Mouse (Mus musculus): ENCODE measurements around the gene Nog. TPM values are rescaled to one million over a fixed set of nuclear protein-coding genes. Genes with fewer than 3 reads are reported as not detected.

Nog gene
- total and polyA plus RNA-seq, 2 experiments from 2014 or later, result 6.6 to 22.7 TPM

GRCm38 (mm10) chr11:89319675-89320074 is 17.5 kb upstream of the Nog start:
- Histone ChIP-seq H3K36me3 (ENCODE audit: insufficient read depth, low read length) (no peaks in the 10 kb centered on the region), H3K4me3 (ENCODE audit: low read depth, low read length) (no peak overlapping the region)
- WGBS, result 56% methylated on average over 6 of the region's 6 CpGs

GRCm38 (mm10) chr11:89318324-89318723 is 16.2 kb upstream of the Nog start:
- peak overlapping the region; percentile 4; the same call in 1 of the 2 replicates for H3K4me2 ChIP-seq (ENCODE audit: low read depth, low read length, poor library complexity, severe bottlenecking)
- no peaks in the 10 kb centered on the region for H3K9me3 ChIP-seq (ENCODE audit: low read length)
- peak; percentile 17 for DNase-seq (ENCODE audit: low spot score)
- ATAC-seq (ENCODE audit: low FRiP score), result no peak
- H3K9ac ChIP-seq (replicated peaks; ENCODE audit: low read length, poor library complexity, severe bottlenecking), result no peak overlapping the region
- no peaks in the 10 kb centered on the region for H3K4me1 ChIP-seq (ENCODE audit: insufficient read depth, low read length)
- TF ChIP-seq CTCF (IDR thresholded peaks at IDR 0.05), result no peak
- H3K27me3 ChIP-seq (ENCODE audit: insufficient read depth, low read length), result no peaks in the 10 kb centered on the region
- no peaks in the 10 kb centered on the region for H3K36me3 ChIP-seq (ENCODE audit: insufficient read depth, low read length)
- WGBS, result 10% methylated on average over 8 of the region's 8 CpGs
- H3K27ac ChIP-seq (ENCODE audit: low read depth, low read length), result no peak overlapping the region
- H3K4me3 ChIP-seq (ENCODE audit: low read depth, low read length), result no peak overlapping the region

More at GRCm38 (mm10) chr11:89319675-89320074, 17.5 kb upstream of the Nog start:
- no peak overlapping the region for H3K4me2 ChIP-seq (ENCODE audit: low read depth, low read length, poor library complexity, severe bottlenecking)
- DNase-seq (ENCODE audit: low spot score) (no peak), ATAC-seq (ENCODE audit: low FRiP score) (no peak)
- H3K4me1 ChIP-seq (ENCODE audit: insufficient read depth, low read length), result no peaks in the 10 kb centered on the region
- no peak overlapping the region for H3K9ac ChIP-seq (replicated peaks; ENCODE audit: low read length, poor library complexity, severe bottlenecking)
- no peaks in the 10 kb centered on the region for H3K9me3 ChIP-seq (ENCODE audit: low read length)
- H3K27ac ChIP-seq (ENCODE audit: low read depth, low read length), result no peak overlapping the region
- H3K27me3 ChIP-seq (ENCODE audit: insufficient read depth, low read length), result no peaks in the 10 kb centered on the region
- TF ChIP-seq CTCF (IDR thresholded peaks at IDR 0.05), result no peak

- H3K27me3 ChIP-seq (ENCODE audit: insufficient read depth, low read length), result no peaks in the 10 kb centered on the region
- H3K4me1 ChIP-seq (ENCODE audit: insufficient read depth, low read length), result no peaks in the 10 kb centered on the region
- ATAC-seq (ENCODE audit: low FRiP score) (no peak), DNase-seq (ENCODE audit: low spot score) (no peak)
- 49% methylated on average over 3 of the region's 3 CpGs for WGBS
- no peak overlapping the region for H3K9ac ChIP-seq (replicated peaks; ENCODE audit: low read length, poor library complexity, severe bottlenecking)
- H3K27ac ChIP-seq (ENCODE audit: low read depth, low read length), result no peak overlapping the region
- H3K4me2 ChIP-seq (ENCODE audit: low read depth, low read length, poor library complexity, severe bottlenecking), result no peak overlapping the region
- no peaks in the 10 kb centered on the region for H3K9me3 ChIP-seq (ENCODE audit: low read length)
- H3K4me3 ChIP-seq (ENCODE audit: low read depth, low read length), result no peak overlapping the region
- H3K36me3 ChIP-seq (ENCODE audit: insufficient read depth, low read length), result no peaks in the 10 kb centered on the region
- TF ChIP-seq CTCF (IDR thresholded peaks at IDR 0.05), result no peak
These were observed 15.6 kb upstream of the Nog start for GRCm38 (mm10) chr11:89317757-89318156.

GRCm38 (mm10) chr11:89314374-89314773 is 12.2 kb upstream of the Nog start:
- no peak overlapping the region for H3K4me3 ChIP-seq (ENCODE audit: low read depth, low read length)
- no peak overlapping the region for H3K27ac ChIP-seq (ENCODE audit: low read depth, low read length)
- no peaks in the 10 kb centered on the region for H3K4me1 ChIP-seq (ENCODE audit: insufficient read depth, low read length)
- ATAC-seq (ENCODE audit: low FRiP score) (no peak), DNase-seq (ENCODE audit: low spot score) (no peak)
- no peak overlapping the region for H3K4me2 ChIP-seq (ENCODE audit: low read depth, low read length, poor library complexity, severe bottlenecking)
- no peaks in the 10 kb centered on the region for H3K36me3 ChIP-seq (ENCODE audit: insufficient read depth, low read length)
- WGBS, result 60% methylated on average over 5 of the region's 5 CpGs
- H3K27me3 ChIP-seq (ENCODE audit: insufficient read depth, low read length), result no peaks in the 10 kb centered on the region
- no peak overlapping the region for H3K9ac ChIP-seq (replicated peaks; ENCODE audit: low read length, poor library complexity, severe bottlenecking)
- no peak for TF ChIP-seq CTCF (IDR thresholded peaks at IDR 0.05)
- H3K9me3 ChIP-seq (ENCODE audit: low read length), result no peaks in the 10 kb centered on the region

GRCm38 (mm10) chr11:89312378-89312777 is 10.2 kb upstream of the Nog start:
- 13% methylated on average over 3 of the region's 3 CpGs for WGBS
- TF ChIP-seq CTCF (IDR thresholded peaks at IDR 0.05), result no peak
- no peak for DNase-seq (ENCODE audit: low spot score)

GRCm38 (mm10) chr11:89310217-89310616 is 8.1 kb upstream of the Nog start:
- H3K4me2 ChIP-seq (ENCODE audit: low read depth, low read length, poor library complexity, severe bottlenecking), result no peak overlapping the region
- DNase-seq (ENCODE audit: low spot score) (no peak), ATAC-seq (ENCODE audit: low FRiP score) (no peak)
- H3K9ac ChIP-seq (replicated peaks; ENCODE audit: low read length, poor library complexity, severe bottlenecking), result no peak overlapping the region
- WGBS, result 39% methylated on average over 11 of the region's 11 CpGs
- no peak for TF ChIP-seq CTCF (IDR thresholded peaks at IDR 0.05)
- no peaks in the 10 kb centered on the region for H3K27me3 ChIP-seq (ENCODE audit: insufficient read depth, low read length)
- no peaks in the 10 kb centered on the region for H3K4me1 ChIP-seq (ENCODE audit: insufficient read depth, low read length)
- no peaks in the 10 kb centered on the region for H3K9me3 ChIP-seq (ENCODE audit: low read length)
- no peak overlapping the region for H3K4me3 ChIP-seq (ENCODE audit: low read depth, low read length)
- H3K36me3 ChIP-seq (ENCODE audit: insufficient read depth, low read length), result no peaks in the 10 kb centered on the region
- no peak overlapping the region for H3K27ac ChIP-seq (ENCODE audit: low read depth, low read length)

More at GRCm38 (mm10) chr11:89312378-89312777, 10.2 kb upstream of the Nog start:
- H3K4me2 ChIP-seq (ENCODE audit: low read depth, low read length, poor library complexity, severe bottlenecking), result no peak overlapping the region
- H3K4me1 ChIP-seq (ENCODE audit: insufficient read depth, low read length), result no peaks in the 10 kb centered on the region
- no peak for ATAC-seq (ENCODE audit: low FRiP score)
- no peak overlapping the region for H3K27ac ChIP-seq (ENCODE audit: low read depth, low read length)
- H3K9me3 ChIP-seq (ENCODE audit: low read length), result no peaks in the 10 kb centered on the region
- no peaks in the 10 kb centered on the region for H3K27me3 ChIP-seq (ENCODE audit: insufficient read depth, low read length)
- H3K36me3 ChIP-seq (ENCODE audit: insufficient read depth, low read length), result no peaks in the 10 kb centered on the region
- H3K9ac ChIP-seq (replicated peaks; ENCODE audit: low read length, poor library complexity, severe bottlenecking), result no peak overlapping the region
- H3K4me3 ChIP-seq (ENCODE audit: low read depth, low read length), result no peak overlapping the region
